ENCODE assay signal across 8 mouse cellular contexts in the genomic region with DNA sequence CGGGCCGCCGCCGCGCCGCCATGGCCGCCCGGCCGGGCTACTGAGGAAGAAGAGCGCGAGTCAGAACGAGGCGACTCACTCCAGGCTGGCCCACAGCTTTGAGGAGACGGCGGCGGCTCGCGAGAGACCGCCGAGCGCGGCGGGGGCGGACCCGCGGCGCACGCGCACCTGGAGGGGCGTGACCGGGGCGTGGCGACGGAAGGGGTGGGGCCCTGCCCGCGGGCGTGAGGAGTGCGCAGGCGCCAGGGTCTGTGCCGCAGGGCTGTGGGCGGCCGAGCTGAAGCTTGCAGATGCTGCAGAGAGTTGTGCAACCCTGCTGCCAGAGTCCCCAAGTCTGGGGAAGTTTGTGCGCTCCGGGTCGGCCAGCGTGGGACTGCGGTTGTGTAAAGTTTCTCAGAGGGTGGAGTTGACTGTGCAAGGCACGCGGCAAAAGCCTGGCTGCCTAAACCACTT. TPM values are rescaled to one million over a fixed set of nuclear protein-coding genes. Genes with fewer than 3 reads are reported as not detected.
DNase-seq lines count a peak whose midpoint lies in the region; ATAC-seq lines count a peak whose summit lies in the region.

A gene (minus strand): TSS at position 153 of the 453 bp plus-strand sequence.

- H3K4me2 ChIP-seq in heart, embryonic 15.5 days, result peak within 1 kb of the TSS; percentile 76
- peak within 1 kb of the TSS; percentile 98 for H3K4me2 ChIP-seq in liver, embryonic 15.5 days
- H3K4me2 ChIP-seq in neural tube, embryonic 12.5 days (replicated peaks), result peak within 1 kb of the TSS; percentile 81

- H3K4me1 ChIP-seq in forebrain, embryonic 10.5 days, result peaks cover 42% of the 10 kb centered on the region
- peaks cover 20% of the 10 kb centered on the region for H3K4me1 ChIP-seq in heart, embryonic 15.5 days (replicated peaks)
- peaks cover 54% of the 10 kb centered on the region for H3K4me1 ChIP-seq in liver, embryonic 15.5 days (replicated peaks)
- H3K4me1 ChIP-seq in neural tube, embryonic 12.5 days, result peaks cover 14% of the 10 kb centered on the region

- H3K27ac ChIP-seq in forebrain, embryonic 10.5 days, result peak within 1 kb of the TSS; percentile 98
- peak within 1 kb of the TSS; percentile 97 for H3K27ac ChIP-seq in heart, embryonic 15.5 days
- H3K27ac ChIP-seq in liver, embryonic 15.5 days (replicated peaks), result peak within 1 kb of the TSS; percentile 87
- H3K27ac ChIP-seq in neural tube, embryonic 12.5 days, result peak within 1 kb of the TSS; percentile 95

- WGBS in forebrain, embryonic 10.5 days, result under 1% methylated on average over 49 of the region's 49 CpGs
- WGBS in heart, embryonic 15.5 days, result under 1% methylated on average over 49 of the region's 49 CpGs
- WGBS in liver, embryonic 15.5 days (ENCODE audit: insufficient replicate concordance), result under 1% methylated on average over 49 of the region's 49 CpGs
- 1% methylated on average over 49 of the region's 49 CpGs for WGBS in neural tube, embryonic 12.5 days

- peak; percentile 98 for DNase-seq in CD8-positive naive resting alpha-beta T cell, adult 2 months (ENCODE audit: low read depth in 2 of 2, low spot score in 2 of 2)
- DNase-seq in c-Kit-positive CD71-negative TER-119-negative erythroid progenitor cells, embryonic 14.5 days (ENCODE audit: low read depth), result peak; percentile 87
- peak; percentile 94 for DNase-seq in forebrain, embryonic 10.5 days (ENCODE audit: extremely low spot score, low spot score)
- DNase-seq in kidney, postnatal 36 days, result peak; percentile 93 to 97
- peak; percentile 85 for DNase-seq in telencephalon, adult 2 months (ENCODE audit: low read depth, low spot score)

- peaks cover 3% of the 10 kb centered on the region for H3K36me3 ChIP-seq in forebrain, embryonic 10.5 days (replicated peaks)
- H3K36me3 ChIP-seq in heart, embryonic 15.5 days, result no peaks in the 10 kb centered on the region
- no peaks in the 10 kb centered on the region for H3K36me3 ChIP-seq in liver, embryonic 15.5 days (replicated peaks)
- 0 out of 2 replicates have a peak, but pooled peaks cover 2% of the 10 kb centered on the region for H3K36me3 ChIP-seq in neural tube, embryonic 12.5 days

- H3K9me3 ChIP-seq in forebrain, embryonic 10.5 days, result no peaks in the 10 kb centered on the region
- H3K9me3 ChIP-seq in heart, embryonic 15.5 days (replicated peaks), result no peaks in the 10 kb centered on the region
- no peaks in the 10 kb centered on the region for H3K9me3 ChIP-seq in liver, embryonic 15.5 days (replicated peaks)
- no peaks in the 10 kb centered on the region for H3K9me3 ChIP-seq in neural tube, embryonic 12.5 days

- no peaks in the 10 kb centered on the region for H3K27me3 ChIP-seq in forebrain, embryonic 10.5 days (ENCODE audit: poor library complexity, severe bottlenecking)
- H3K27me3 ChIP-seq in heart, embryonic 15.5 days, result no peaks in the 10 kb centered on the region
- no peaks in the 10 kb centered on the region for H3K27me3 ChIP-seq in liver, embryonic 15.5 days
- no peaks in the 10 kb centered on the region for H3K27me3 ChIP-seq in neural tube, embryonic 12.5 days (replicated peaks)

- peak; percentile 97 for ATAC-seq in heart, embryonic 15.5 days (replicated peaks; ENCODE audit: insufficient number of reproducible peaks, insufficient read depth, low FRiP score, low read depth)
- ATAC-seq in liver, embryonic 15.5 days (ENCODE audit: insufficient read depth), result peak; percentile 91
- peak; percentile 97 for ATAC-seq in neural tube, embryonic 12.5 days (ENCODE audit: low FRiP score, low read depth)

- peak within 1 kb of the TSS; percentile 74 for H3K4me3 ChIP-seq in forebrain, embryonic 10.5 days
- H3K4me3 ChIP-seq in heart, embryonic 15.5 days, result peak within 1 kb of the TSS; percentile 78
- peak within 1 kb of the TSS; percentile 86 for H3K4me3 ChIP-seq in liver, embryonic 15.5 days (replicated peaks)
- peak within 1 kb of the TSS; percentile 89 for H3K4me3 ChIP-seq in neural tube, embryonic 12.5 days

- H3K9ac ChIP-seq in heart, embryonic 15.5 days, result peak within 1 kb of the TSS; percentile 91
- peak within 1 kb of the TSS; percentile 81 for H3K9ac ChIP-seq in liver, embryonic 15.5 days
- H3K9ac ChIP-seq in neural tube, embryonic 12.5 days, result peak within 1 kb of the TSS; percentile 89

RNA-seq across cellular contexts. Expression of the gene that starts here (rescaled TPM):
- 18.9 and 22.9 TPM in 2 replicates for polyA plus RNA-seq in forebrain, embryonic 10.5 days (2016; fragmentation: Nextera tagmentation; extraction: Ambion mirVana)
- 11.6 and 15.5 TPM in 2 replicates for polyA plus RNA-seq in heart, embryonic 15.5 days (2015; fragmentation: Nextera tagmentation; extraction: Ambion mirVana)
- 16.0 and 18.8 TPM in 2 replicates for polyA plus RNA-seq in liver, embryonic 15.5 days (2015; fragmentation: Nextera tagmentation; extraction: Ambion mirVana)
- 36.3 and 37.3 TPM in 2 replicates for polyA plus RNA-seq in neural tube, embryonic 12.5 days (2016; fragmentation: Nextera tagmentation; extraction: Ambion mirVana)

Comparison
In these comparisons a context has a peak if more than half of its experiments do, and no peak if none do; other contexts are left out.
1. Peak in every context shown above with its lines: DNase-seq, ATAC-seq, H3K4me3 ChIP-seq and H3K27ac ChIP-seq.